Mouse (Mus musculus) olfactory bulb, adult 2 months (tissue): Measurements from ENCODE around the gene Gdf3. TPM values are rescaled to one million over a fixed set of nuclear protein-coding genes. Genes with fewer than 3 reads are reported as not detected.

Experiments used
- H3K27ac ChIP-seq: fragments of 200-500 bp; 2 replicates; pipeline ENCODE4 v1.5.1; 2012; ENCODE audit warnings: low read depth, low read length; ENCODE audit not compliant: insufficient read depth
- H3K4me1 ChIP-seq: fragments of 200-500 bp; 2 replicates; pipeline ENCODE4 v1.6.1; 2012; ENCODE audit warnings: low read length; ENCODE audit not compliant: control insufficient read depth, insufficient read depth
- H3K4me3 ChIP-seq: fragments of 200-500 bp; 2 replicates; pipeline ENCODE4 v1.5.1; 2012; ENCODE audit warnings: mild to moderate bottlenecking, low read depth, low read length, moderate library complexity; ENCODE audit not compliant: insufficient read depth
- CTCF ChIP-seq: fragments of 200-500 bp; IDR thresholded peaks from 2 replicates; pipeline ENCODE4 v1.5.1; 2012; ENCODE audit warnings: low read depth, mild to moderate bottlenecking, low read length, moderate library complexity; ENCODE audit not compliant: insufficient read depth
- POLR2A ChIP-seq: fragments of 200-500 bp; IDR thresholded peaks from 2 replicates; pipeline ENCODE4 v1.6.1; 2012; ENCODE audit warnings: mild to moderate bottlenecking, low read depth, low read length, moderate library complexity; ENCODE audit not compliant: insufficient read depth
- WGBS: fragments of 180-500 bp; shearing (Covaris S2); methylation state at CpG from one replicate; pipeline ENCODE4 v1.1.7; 2018; 5-methylcytosine and 5-hydroxymethylcytosine counted together
- polyA plus RNA-seq: library from polyadenylated mRNA; stranded (reverse); fragments of >200 nt; gene quantifications from 2 replicates; pipeline ENCODE4 v1.2.4, GENCODE M21; 2012; ENCODE audit warnings: low replicate concordance; ENCODE audit not compliant: missing spikeins, insufficient read depth, insufficient read length

Gene Gdf3
- polyA plus RNA-seq, 1 experiment: not detected

DNA sequence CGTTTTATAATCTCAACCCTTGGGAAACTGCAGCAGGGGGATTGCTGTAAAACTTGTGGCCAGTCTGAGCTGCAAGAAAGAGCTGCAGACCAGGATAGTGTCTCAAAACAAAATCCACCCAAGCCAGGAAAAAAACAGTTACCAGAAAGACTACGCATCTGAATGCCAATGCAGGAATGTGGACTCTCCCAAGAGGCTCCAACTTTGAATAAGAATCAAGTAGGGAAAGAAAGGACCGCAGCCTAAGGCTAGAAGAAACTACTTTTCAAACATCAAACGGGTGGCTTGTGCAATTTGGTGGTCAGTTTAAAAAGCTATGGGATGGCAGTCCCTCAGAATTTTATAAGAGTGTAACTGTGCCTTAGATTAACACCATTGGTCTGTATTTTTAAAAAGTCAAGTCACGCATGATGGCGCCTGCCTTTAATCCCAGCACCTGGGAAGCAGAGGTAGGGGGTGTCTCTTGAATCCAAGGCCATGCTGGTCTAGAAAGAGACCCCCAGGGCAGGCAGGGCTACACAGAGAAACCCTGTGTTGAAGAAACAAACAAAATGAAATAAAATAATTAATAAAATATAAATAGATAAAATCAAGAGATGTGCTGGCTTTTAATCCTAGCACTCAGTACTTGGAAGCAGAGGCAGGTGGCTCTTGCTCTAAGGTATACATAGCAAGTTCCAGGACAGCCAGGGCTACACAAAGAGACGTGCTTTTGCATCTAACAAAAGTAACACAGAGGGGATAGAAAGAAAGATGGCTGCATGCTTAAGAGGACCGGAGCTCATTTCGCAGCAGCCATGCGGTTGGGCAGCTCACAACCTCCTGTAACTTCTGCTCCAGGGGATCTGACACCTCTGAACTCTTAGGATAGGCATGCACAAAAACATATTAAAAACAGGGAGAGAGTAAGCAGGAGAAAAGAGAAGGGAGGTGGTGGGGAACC lies 1.2 kb downstream of the Gdf3 start:
- 80% methylated on average over 10 of the region's 10 CpGs for WGBS
- no peak for TF ChIP-seq POLR2A
- TF ChIP-seq CTCF: no peak
- no peaks in the 10 kb centered on the region for H3K4me1 ChIP-seq
- H3K4me3 ChIP-seq: no peak overlapping the region
- no peak overlapping the region for H3K27ac ChIP-seq

DNA sequence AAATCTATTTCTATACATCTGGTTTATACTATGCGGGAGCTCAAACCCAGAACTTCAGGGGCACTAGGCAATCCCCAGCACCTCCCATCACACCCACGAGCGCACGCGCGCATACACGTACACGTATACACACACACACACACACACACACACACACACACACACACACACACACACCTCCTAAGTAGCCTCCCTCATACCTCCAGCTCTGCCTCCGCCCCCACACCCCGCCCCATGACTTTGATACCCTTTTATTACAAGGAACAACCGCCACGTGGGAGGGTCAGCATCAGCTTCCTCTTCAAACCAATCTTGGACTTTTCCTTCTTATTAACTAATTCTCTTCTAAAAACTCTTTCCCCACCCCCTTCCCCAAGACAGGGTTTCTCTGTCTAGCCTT lies 2.2 kb downstream of the Gdf3 start:
- 95% methylated on average over 12 of the region's 12 CpGs for WGBS
- Histone ChIP-seq H3K27ac (no peak overlapping the region), H3K4me3 (no peak overlapping the region), H3K4me1 (0 out of 2 replicates have a peak, but pooled peaks cover under 1% of the 10 kb centered on the region)
- TF ChIP-seq CTCF: no peak
- TF ChIP-seq POLR2A: no peak

DNA sequence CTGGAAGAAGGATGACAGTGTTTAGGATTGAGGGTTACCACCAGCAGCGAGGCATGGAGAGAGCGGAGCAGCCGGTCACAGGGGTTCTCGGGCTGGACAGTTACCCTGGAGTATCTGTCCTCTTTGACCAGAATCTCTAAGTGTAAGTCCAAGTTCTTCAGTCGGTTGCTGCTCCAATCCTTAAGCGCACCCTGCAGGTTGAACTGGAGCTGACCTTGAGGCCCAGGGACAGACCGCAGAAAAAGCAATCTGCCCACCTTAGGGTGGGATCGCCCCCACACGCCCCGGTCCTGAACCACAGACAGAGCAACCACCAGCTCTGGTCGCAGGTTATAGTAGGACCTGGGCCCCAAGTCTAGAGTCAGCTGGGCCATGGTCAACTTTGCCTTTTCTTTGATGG lies 3.2 kb downstream of the Gdf3 start:
- Histone ChIP-seq H3K4me1 (peaks cover 3% of the 10 kb centered on the region; the same call in 1 of the 2 replicates), H3K27ac (no peak overlapping the region), H3K4me3 (no peak overlapping the region)
- WGBS: 97% methylated on average over 11 of the region's 11 CpGs
- TF ChIP-seq CTCF (no peak), POLR2A (no peak)

DNA sequence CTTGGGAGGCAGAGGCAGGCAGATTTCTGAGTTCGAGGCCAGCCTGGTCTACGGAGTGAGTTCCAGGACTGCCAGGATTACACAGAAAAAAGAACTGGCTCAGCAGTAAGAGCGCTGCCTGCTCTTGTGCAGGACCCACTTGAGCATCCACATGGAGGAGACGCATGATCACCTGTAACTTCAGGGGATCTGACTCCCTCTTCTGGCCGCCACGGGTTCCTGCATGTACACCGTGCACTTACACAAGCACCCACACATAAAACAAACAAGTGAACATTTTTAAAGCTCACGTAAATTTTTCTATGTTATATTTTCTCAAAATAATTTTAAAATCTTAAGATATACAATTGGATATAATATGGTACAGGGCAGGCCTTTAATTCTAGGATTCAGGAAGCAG lies 4.4 kb downstream of the Gdf3 start:
- 92% methylated on average over 8 of the region's 8 CpGs for WGBS
- Histone ChIP-seq H3K27ac (no peak overlapping the region), H3K4me3 (no peak overlapping the region), H3K4me1 (peaks cover 3% of the 10 kb centered on the region; the same call in 1 of the 2 replicates)
- TF ChIP-seq CTCF (no peak), POLR2A (no peak)

DNA sequence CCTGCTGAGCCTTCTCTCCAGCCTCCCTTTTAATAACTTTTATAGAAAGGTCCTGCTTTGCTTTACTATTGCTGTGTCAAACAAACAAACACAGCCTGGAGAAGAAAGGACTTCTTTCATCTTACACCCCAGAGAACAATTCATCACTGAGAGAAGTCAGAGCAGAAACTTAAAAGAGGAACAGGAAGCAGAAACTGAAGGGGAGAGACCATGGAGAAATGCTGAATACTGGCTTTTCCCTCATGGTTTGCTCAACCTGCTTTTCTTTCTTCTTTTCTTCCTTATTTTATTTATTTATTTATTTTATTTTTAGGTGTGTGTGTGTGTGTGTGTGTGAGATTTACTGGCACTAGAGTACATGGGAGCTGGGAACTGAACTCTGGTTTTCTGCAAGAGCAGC lies 5.6 kb downstream of the Gdf3 start:
- H3K4me3 ChIP-seq: no peak overlapping the region
- TF ChIP-seq CTCF: no peak
- TF ChIP-seq POLR2A: no peak
- peaks cover 3% of the 10 kb centered on the region; the same call in 1 of the 2 replicates for H3K4me1 ChIP-seq
- no peak overlapping the region for H3K27ac ChIP-seq

DNA sequence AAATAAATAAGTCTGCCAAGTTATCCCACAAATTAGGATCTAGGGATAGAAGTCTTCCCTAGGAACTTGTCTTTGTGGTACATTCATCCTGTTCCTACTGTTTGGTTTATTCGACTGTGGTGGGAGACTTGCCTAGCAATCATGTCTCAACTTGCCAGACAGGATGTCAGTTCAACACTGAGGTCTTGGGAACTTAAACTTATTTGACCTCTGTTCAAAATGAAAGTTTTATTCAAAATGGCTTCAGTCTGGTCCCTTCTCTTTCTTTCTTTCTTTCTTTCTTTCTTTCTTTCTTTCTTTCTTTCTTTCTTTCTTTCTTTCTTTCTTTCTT lies 6.9 kb downstream of the Gdf3 start:
- Histone ChIP-seq H3K4me1 (peaks cover 3% of the 10 kb centered on the region; the same call in 1 of the 2 replicates), H3K4me3 (no peak overlapping the region), H3K27ac (no peak overlapping the region)
- 23% methylated on average over 1 of the region's 1 CpGs for WGBS
- no peak for TF ChIP-seq POLR2A
- no peak for TF ChIP-seq CTCF

DNA sequence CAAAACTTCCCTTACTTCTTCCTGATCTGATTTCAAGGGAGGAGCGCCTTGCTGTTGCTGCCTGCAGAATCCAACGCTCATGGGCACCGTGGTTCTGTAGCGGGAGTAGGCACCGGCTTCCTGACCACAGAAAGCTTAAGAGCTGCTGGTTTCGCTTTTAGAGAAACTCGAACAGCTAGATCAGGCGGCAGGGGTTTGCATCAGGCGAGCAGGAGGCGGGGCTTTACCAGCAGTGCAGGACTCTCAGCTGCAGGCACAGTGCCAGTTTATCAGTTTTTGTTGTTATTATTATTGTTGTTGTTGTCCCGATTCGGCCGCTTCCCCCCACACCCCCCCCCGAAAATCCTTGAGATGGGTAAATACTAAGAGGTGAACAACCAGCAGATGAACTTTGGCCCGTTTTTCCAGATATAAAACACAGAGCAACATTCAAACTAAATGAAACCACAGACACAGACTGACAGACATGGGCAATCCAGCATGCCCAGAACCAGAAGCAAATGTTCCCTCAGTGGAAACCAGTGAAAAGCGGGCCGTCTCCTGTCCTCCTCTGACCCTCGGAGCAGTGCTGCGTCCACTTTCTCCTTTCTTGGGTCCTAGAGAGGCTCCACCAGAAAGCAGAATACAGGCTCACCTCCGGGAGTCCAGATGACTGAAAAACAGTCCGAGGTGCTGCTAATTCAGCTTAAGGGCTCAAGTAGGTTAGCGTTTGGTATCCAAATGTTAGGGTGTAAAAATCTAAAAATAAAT lies 7.5 kb downstream of the Gdf3 start, which contains the start of gene Apobec1:
Gene Apobec1, minus strand, starts transcription at position 203 of the 750 bp plus-strand sequence.
- WGBS: 5% methylated on average over 22 of the region's 22 CpGs
- TF ChIP-seq POLR2A (no peak), CTCF (no peak)
- Histone ChIP-seq H3K27ac (peak within 1 kb of the TSS; percentile 70), H3K4me3 (peak within 1 kb of the TSS; percentile 58), H3K4me1 (peaks cover 3% of the 10 kb centered on the region; the same call in 1 of the 2 replicates)

GRCm38 (mm10) chr6:122601615-122602014 lies 8.3 kb downstream of the Gdf3 start:
- H3K27ac ChIP-seq: no peak overlapping the region
- 83% methylated on average over 3 of the region's 3 CpGs for WGBS
- TF ChIP-seq CTCF: no peak
- no peak for TF ChIP-seq POLR2A
- no peak overlapping the region for H3K4me3 ChIP-seq
- peaks cover 3% of the 10 kb centered on the region; the same call in 1 of the 2 replicates for H3K4me1 ChIP-seq

DNA sequence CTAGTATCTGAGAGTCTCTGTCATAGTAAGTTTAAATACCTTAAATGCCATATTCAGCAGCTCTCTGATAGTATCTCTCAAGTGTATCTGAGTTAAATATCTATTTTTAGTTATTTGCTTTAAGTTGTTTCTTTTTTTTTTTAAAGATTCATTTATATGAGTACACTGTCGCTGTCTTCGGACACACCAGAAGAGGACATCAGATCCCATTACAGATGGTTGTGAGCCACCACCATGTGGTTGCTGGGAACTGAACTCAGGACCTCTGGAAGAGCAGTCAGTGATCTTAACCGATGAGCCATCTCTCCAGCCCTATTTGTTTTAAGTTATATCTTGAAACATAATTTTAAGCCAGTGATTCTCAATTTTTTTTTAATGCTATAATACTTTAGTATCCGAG lies 8.9 kb downstream of the Gdf3 start:
- WGBS: 91% methylated on average over 4 of the region's 4 CpGs
- H3K4me1 ChIP-seq: peaks cover 3% of the 10 kb centered on the region; the same call in 1 of the 2 replicates
- TF ChIP-seq CTCF: no peak
- TF ChIP-seq POLR2A: no peak
- H3K27ac ChIP-seq: no peak overlapping the region
- H3K4me3 ChIP-seq: no peak overlapping the region
